Mouse (Mus musculus): ENCODE results near the gene Pitpnb. TPM values are rescaled to one million over a fixed set of nuclear protein-coding genes. Genes with fewer than 3 reads are reported as not detected.

The Pitpnb gene
- total RNA-seq, 1 experiment, result 24.3 TPM

DNA sequence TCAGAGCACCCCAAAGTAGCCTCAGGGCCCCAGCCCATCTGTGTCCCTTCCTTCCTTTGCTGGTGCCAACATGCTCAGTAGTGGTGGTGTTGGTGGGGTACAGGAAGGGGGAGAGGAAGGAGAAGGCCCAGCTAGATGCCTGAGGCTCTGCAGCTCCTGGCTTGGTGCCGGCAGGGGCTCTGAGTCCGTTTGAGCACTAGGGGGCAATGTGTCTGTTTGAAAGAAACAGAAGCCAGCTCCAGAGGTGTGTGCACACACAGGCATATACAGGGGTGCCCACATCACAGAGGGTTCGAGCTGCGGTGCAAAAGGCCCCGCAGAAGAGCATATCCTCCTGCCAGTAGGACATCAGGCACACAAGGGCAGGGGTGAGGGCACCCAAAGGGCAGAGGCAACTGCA, 83.6 kb downstream of the Pitpnb start:
- Histone ChIP-seq H3K9me3 (ENCODE audit: control insufficient read depth, insufficient read depth, low read depth, low read length) (no peaks in the 10 kb centered on the region), H3K9ac (ENCODE audit: insufficient read depth, low read depth, low read length, poor library complexity, severe bottlenecking) (no peak overlapping the region), H3K4me3 (ENCODE audit: insufficient read depth in 1 of 2, low read depth in 1 of 2, low read length in 2 of 2, poor library complexity in 1 of 2, severe bottlenecking in 1 of 2) (no peak overlapping the region), H3K4me1 (ENCODE audit: control insufficient read depth in 2 of 2, insufficient read depth in 2 of 2, low read length in 2 of 2, poor library complexity in 1 of 2) (peaks cover 2 to 7% of the 10 kb centered on the region in 2 experiments; a peak in 1 of 4 replicates), H3K36me3 (ENCODE audit: control insufficient read depth, insufficient read depth, low read length, poor library complexity, severe bottlenecking) (no peaks in the 10 kb centered on the region), H3K27ac (ENCODE audit: insufficient read depth, low read depth, low read length, poor library complexity, severe bottlenecking) (no peak overlapping the region)
- no peak for DNase-seq (ENCODE audit: low read depth, low spot score)
- TF ChIP-seq HCFC1 (IDR thresholded peaks at IDR 0.05; ENCODE audit: borderline replicate concordance, insufficient read depth, low read length) (no peak), MAFK (IDR thresholded peaks at IDR 0.05; ENCODE audit: insufficient read depth, low read depth, low read length) (no peak), ZC3H11A (IDR thresholded peaks at IDR 0.05; ENCODE audit: borderline replicate concordance, low read depth, low read length) (peak; percentile 56), ZNF384 (IDR thresholded peaks at IDR 0.05; ENCODE audit: low read depth, low read length) (no peak), CHD2 (IDR thresholded peaks at IDR 0.05; ENCODE audit: low read depth, low read length) (no peak)
- in situ Hi-C loops (cut with MboI; ENCODE audit: low sequenced_read_pairs in 2 of 2, unreplicated experiment in 2 of 2), result no loop called here

- no peak overlapping the region for H3K4me3 ChIP-seq (ENCODE audit: insufficient read depth in 1 of 2, low read depth in 1 of 2, low read length in 2 of 2, poor library complexity in 1 of 2, severe bottlenecking in 1 of 2)
- peaks cover 2 to 11% of the 10 kb centered on the region in 2 experiments; a peak in 1 of 4 replicates for H3K4me1 ChIP-seq (ENCODE audit: control insufficient read depth in 2 of 2, insufficient read depth in 2 of 2, low read length in 2 of 2, poor library complexity in 1 of 2)
- in situ Hi-C loops (cut with MboI; ENCODE audit: low sequenced_read_pairs in 2 of 2, unreplicated experiment in 2 of 2), result no loop called here
- H3K9ac ChIP-seq (ENCODE audit: insufficient read depth, low read depth, low read length, poor library complexity, severe bottlenecking), result no peak overlapping the region
- no peak for DNase-seq (ENCODE audit: low read depth, low spot score)
- TF ChIP-seq HCFC1 (IDR thresholded peaks at IDR 0.05; ENCODE audit: borderline replicate concordance, insufficient read depth, low read length), result no peak
- no peak for TF ChIP-seq CHD2 (IDR thresholded peaks at IDR 0.05; ENCODE audit: low read depth, low read length)
- no peak for TF ChIP-seq MAFK (IDR thresholded peaks at IDR 0.05; ENCODE audit: insufficient read depth, low read depth, low read length)
- no peak for TF ChIP-seq ZNF384 (IDR thresholded peaks at IDR 0.05; ENCODE audit: low read depth, low read length)
- no peak for TF ChIP-seq ZC3H11A (IDR thresholded peaks at IDR 0.05; ENCODE audit: borderline replicate concordance, low read depth, low read length)
- no peaks in the 10 kb centered on the region for H3K36me3 ChIP-seq (ENCODE audit: control insufficient read depth, insufficient read depth, low read length, poor library complexity, severe bottlenecking)
- no peaks in the 10 kb centered on the region for H3K9me3 ChIP-seq (ENCODE audit: control insufficient read depth, insufficient read depth, low read depth, low read length)
- no peak overlapping the region for H3K27ac ChIP-seq (ENCODE audit: insufficient read depth, low read depth, low read length, poor library complexity, severe bottlenecking)
Observed at GRCm38 (mm10) chr5:111414770-111415249, 84.2 kb downstream of the Pitpnb start.

- DNase-seq (ENCODE audit: low read depth, low spot score), result no peak
- Histone ChIP-seq H3K4me3 (ENCODE audit: insufficient read depth in 1 of 2, low read depth in 1 of 2, low read length in 2 of 2, poor library complexity in 1 of 2, severe bottlenecking in 1 of 2) (no peak overlapping the region), H3K4me1 (ENCODE audit: control insufficient read depth in 2 of 2, insufficient read depth in 2 of 2, low read length in 2 of 2, poor library complexity in 1 of 2) (peaks cover 2 to 11% of the 10 kb centered on the region in 2 experiments; a peak in 1 of 4 replicates), H3K9me3 (ENCODE audit: control insufficient read depth, insufficient read depth, low read depth, low read length) (no peaks in the 10 kb centered on the region), H3K36me3 (ENCODE audit: control insufficient read depth, insufficient read depth, low read length, poor library complexity, severe bottlenecking) (no peaks in the 10 kb centered on the region), H3K9ac (ENCODE audit: insufficient read depth, low read depth, low read length, poor library complexity, severe bottlenecking) (no peak overlapping the region), H3K27ac (ENCODE audit: insufficient read depth, low read depth, low read length, poor library complexity, severe bottlenecking) (no peak overlapping the region)
- in situ Hi-C loops (cut with MboI; ENCODE audit: low sequenced_read_pairs in 2 of 2, unreplicated experiment in 2 of 2), result no loop called here
- no peak for TF ChIP-seq ZC3H11A (IDR thresholded peaks at IDR 0.05; ENCODE audit: borderline replicate concordance, low read depth, low read length)
- no peak for TF ChIP-seq ZNF384 (IDR thresholded peaks at IDR 0.05; ENCODE audit: low read depth, low read length)
- TF ChIP-seq CHD2 (IDR thresholded peaks at IDR 0.05; ENCODE audit: low read depth, low read length), result no peak
- no peak for TF ChIP-seq MAFK (IDR thresholded peaks at IDR 0.05; ENCODE audit: insufficient read depth, low read depth, low read length)
- no peak for TF ChIP-seq HCFC1 (IDR thresholded peaks at IDR 0.05; ENCODE audit: borderline replicate concordance, insufficient read depth, low read length)
Observed at GRCm38 (mm10) chr5:111415575-111415974, 85.0 kb downstream of the Pitpnb start.

- Histone ChIP-seq H3K9me3 (ENCODE audit: control insufficient read depth, insufficient read depth, low read depth, low read length) (no peaks in the 10 kb centered on the region), H3K4me3 (ENCODE audit: insufficient read depth in 1 of 2, low read depth in 1 of 2, low read length in 2 of 2, poor library complexity in 1 of 2, severe bottlenecking in 1 of 2) (peak overlapping the region in 1 of 2 experiments; percentile 68; a peak in 3 of 4 replicates), H3K9ac (ENCODE audit: insufficient read depth, low read depth, low read length, poor library complexity, severe bottlenecking) (no peak overlapping the region), H3K4me1 (ENCODE audit: control insufficient read depth in 2 of 2, insufficient read depth in 2 of 2, low read length in 2 of 2, poor library complexity in 1 of 2) (peaks cover 2 to 15% of the 10 kb centered on the region in 2 experiments; a peak in 1 of 4 replicates), H3K36me3 (ENCODE audit: control insufficient read depth, insufficient read depth, low read length, poor library complexity, severe bottlenecking) (no peaks in the 10 kb centered on the region), H3K27ac (ENCODE audit: insufficient read depth, low read depth, low read length, poor library complexity, severe bottlenecking) (no peak overlapping the region)
- no peak for DNase-seq (ENCODE audit: low read depth, low spot score)
- in situ Hi-C loops (cut with MboI; ENCODE audit: low sequenced_read_pairs in 2 of 2, unreplicated experiment in 2 of 2), result no loop called here
- no peak for TF ChIP-seq CHD2 (IDR thresholded peaks at IDR 0.05; ENCODE audit: low read depth, low read length)
- no peak for TF ChIP-seq ZNF384 (IDR thresholded peaks at IDR 0.05; ENCODE audit: low read depth, low read length)
Observed at GRCm38 (mm10) chr5:111416048-111416447, 85.5 kb downstream of the Pitpnb start.
